Mouse (Mus musculus) E14TG2a.4 (cell line): ENCODE measurements around the gene Mta3.

Experiments used
- CTCF ChIP-seq: conservative IDR thresholded peaks from 2 replicates; pipeline ENCODE4 v1.5.1; 2014; ENCODE audit warnings: low read length
- NANOG ChIP-seq: IDR thresholded peaks from 2 replicates; pipeline ENCODE4 v1.6.1; 2014; ENCODE audit warnings: borderline replicate concordance, low read length, mixed read lengths

- TF ChIP-seq CTCF (no peak), NANOG (no peak)
Observed at GRCm38 (mm10) chr17:83865366-83865765, 159.4 kb downstream of the Mta3 start.
